Mouse (Mus musculus): ENCODE data around the gene Peli3.
"Not testable (repeated sequence)": the region's sequence is repeated elsewhere in the genome, so short reads cannot be mapped to it uniquely, and the experiment has no call there.

Gene Peli3

GRCm38 (mm10) chr19:4942551-4943252, at the start of gene Peli3:
Gene Peli3, minus strand, starts transcription at chr19:4943127.
- DNase-seq (ENCODE audit: low spot score), result peak; percentile 82

GRCm38 (mm10) chr19:4992371-4992770, 49.4 kb upstream of the Peli3 start:
- DNase-seq (ENCODE audit: low spot score), result no peak

GRCm38 (mm10) chr19:4990716-4991115, 47.8 kb upstream of the Peli3 start:
- DNase-seq (ENCODE audit: low spot score), result no peak

GRCm38 (mm10) chr19:4990256-4990625, 47.3 kb upstream of the Peli3 start, which contains the start of gene Npas4:
Gene Npas4, minus strand, starts transcription at chr19:4990316.
- DNase-seq (ENCODE audit: low spot score), result no peak

DNA sequence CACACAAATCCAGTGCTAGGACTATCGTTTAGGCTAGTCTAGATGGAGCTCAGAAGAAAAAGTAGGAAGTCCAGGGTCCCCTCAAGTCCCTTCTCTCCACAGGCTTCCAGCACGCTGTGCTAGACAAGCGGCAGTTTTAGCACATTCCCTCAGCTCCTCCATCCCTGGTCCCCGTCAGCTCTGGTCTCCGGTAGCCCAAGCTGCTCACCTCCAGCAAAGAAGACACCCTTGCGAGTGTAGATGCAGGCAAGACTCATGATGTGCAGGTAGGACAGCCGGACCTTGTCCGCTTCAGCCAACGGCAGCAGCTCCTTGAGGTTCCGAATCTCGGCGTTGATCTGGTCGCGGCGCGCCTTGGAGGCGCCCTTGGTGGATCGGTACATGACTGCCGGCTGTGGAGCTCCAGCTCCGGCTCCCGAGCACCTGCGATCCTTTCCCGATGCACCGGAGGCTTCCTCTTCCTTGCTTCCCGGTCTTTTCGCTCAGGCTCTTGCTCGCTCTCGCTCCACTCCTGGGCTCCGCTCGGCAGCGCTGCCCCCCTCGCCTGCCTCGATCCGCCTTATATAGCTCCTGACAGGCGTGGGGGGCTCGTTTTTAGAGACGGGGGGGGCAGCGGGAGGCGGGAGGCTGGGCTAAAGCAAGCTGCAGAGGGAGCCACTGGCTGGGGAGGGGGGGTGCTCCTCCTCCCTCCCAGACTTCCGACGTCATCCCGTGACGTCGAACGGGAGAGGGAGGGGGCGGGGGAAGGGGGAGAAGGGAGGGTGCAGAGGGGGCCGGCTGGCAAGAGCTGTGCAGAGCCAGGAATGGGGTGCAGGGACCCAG, 46.7 kb upstream of the Peli3 start:
- DNase-seq (ENCODE audit: low spot score), result no peak

GRCm38 (mm10) chr19:4989013-4989412, 46.1 kb upstream of the Peli3 start:
- peak; percentile 85 for DNase-seq (ENCODE audit: low spot score)

DNA sequence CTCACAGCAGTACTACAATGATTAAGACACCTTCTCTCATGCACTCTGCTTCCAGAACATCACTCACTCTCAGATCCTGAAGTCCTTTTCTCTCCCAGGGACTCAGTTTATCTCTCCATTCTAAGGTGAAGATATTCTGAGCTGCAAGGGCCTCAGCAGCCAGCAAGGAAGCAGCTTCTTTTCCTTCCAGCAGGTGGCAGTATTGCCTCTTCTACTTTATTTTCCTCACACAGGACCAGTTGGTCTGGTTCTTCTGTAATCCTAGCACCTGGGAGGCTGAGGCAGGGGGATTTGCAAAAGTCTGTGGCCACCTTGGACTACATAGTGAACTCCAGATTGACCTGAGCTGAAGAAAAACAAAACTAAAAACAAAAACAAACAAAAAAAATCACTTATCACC, 38.8 kb upstream of the Peli3 start:
- DNase-seq (ENCODE audit: low spot score), result no peak

GRCm38 (mm10) chr19:4968236-4968635, 25.3 kb upstream of the Peli3 start:
- DNase-seq (ENCODE audit: low spot score), result no peak

DNA sequence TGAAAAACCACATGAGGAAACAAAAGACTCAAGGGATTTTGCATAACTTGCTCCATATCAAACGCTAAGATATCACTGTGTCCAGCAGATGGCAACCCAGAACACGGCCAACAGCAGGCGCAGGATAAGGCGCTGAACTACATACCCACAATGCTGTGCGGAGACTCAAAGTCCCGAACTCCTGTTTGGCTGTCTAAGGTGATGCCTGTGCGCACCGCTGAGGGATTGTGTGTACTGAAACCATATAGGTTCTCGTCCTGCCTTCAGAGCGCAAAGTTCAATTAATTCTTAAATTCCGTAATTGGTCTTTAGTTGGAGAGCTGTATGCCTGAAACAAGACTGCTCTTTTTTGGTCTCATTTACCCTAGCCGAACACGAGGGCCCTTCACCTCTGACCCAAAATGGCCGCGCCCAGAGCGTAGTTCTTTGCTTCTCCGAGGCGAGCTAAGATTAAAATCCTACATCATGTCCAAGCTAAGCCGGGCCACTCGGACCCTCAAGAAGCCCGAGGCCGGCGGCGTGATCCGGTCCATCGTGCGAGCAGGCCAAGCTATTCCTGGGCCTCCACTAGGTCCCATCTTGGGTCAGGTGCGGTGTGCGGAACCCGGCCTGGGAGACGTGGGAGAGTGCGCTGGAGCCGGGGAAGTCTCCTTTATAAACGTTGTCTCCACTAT, 19.1 kb upstream of the Peli3 start, which contains the start of gene Mrpl11:
TSS of gene Mrpl11 (plus strand) at position 220 of the 674 bp plus-strand sequence.
- DNase-seq (ENCODE audit: low spot score), result peak; percentile 89

- DNase-seq (ENCODE audit: low spot score), result not testable (repeated sequence)
Measured at GRCm38 (mm10) chr19:4948641-4949040, 5.7 kb upstream of the Peli3 start.

DNA sequence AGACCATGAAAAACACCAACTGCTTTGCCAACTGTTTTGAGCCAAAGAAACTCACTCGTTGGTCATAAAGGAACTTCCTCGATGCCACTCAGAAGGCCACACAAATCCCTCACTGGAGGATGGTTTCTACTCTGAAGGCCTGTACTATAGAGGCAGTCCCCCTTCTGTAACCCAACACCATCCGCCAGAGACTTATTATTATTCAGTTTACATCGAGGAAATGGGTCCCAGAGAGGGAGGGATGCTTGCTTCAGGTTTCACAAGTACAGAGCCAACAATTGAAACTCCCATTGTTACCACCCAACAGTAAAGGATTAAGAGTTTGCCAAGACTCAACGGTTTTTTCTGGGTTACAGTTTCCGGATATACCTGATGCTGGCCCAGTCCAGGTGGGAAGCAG, 2.6 kb upstream of the Peli3 start:
- no peak for DNase-seq (ENCODE audit: low spot score)

DNA sequence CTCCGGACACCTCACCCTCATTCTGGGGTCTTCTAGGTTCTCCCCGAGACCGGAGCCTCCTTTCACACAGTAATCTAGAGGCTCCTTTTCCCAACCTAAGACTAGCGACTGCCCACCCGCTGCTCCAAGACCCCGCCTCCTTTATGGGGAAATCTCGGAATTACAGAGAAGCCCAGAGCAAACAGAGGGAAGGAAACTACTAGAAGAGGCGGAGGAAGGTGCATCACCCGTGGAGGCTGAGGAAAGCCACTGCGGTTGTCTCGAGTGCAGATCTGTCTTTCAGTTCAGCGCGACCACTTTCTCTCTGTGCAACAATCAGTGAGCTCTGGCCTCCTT, 294 bp upstream of the Peli3 start:
- DNase-seq (ENCODE audit: low spot score), result no peak

GRCm38 (mm10) chr19:4937444-4938310, 5.2 kb downstream of the Peli3 start:
- DNase-seq (ENCODE audit: low spot score), result no peak

GRCm38 (mm10) chr19:4936896-4937295, 6.0 kb downstream of the Peli3 start:
- DNase-seq (ENCODE audit: low spot score), result no peak

- no peak for DNase-seq (ENCODE audit: low spot score)
Measured at GRCm38 (mm10) chr19:4928781-4929180, 14.1 kb downstream of the Peli3 start.

DNA sequence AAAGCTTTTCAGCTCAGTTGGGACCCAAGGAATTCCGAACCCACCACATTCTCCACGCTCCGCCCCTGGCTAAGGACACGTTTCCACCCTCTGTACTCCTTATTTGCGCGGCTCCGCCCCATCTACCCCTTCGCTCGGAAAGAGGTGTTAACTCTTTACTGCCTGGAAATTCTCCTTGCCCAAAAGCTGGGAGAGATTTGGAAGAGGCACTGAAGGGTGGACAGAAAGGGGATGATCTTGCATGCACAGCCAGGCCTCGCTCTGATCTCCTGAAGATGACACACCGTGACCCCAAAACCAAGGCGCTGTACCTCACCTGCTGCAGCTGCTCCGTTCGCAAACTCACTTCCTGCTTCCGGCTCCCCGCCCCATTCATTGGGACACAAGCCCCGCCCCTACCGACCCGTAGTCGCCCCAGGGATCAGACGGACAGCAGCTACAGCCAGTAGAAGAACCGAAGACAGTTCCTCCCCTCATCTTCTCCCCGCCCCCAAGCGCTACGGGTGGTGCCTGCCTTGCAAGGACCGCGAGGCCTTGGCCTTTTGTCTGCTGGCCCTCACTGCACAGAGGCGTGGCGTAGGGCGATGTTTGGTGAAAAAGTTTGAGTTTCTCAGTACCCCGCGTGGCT, 14.9 kb downstream of the Peli3 start, which contains the start of gene Dpp3:
TSS of gene Dpp3 (minus strand) at position 384 of the 628 bp plus-strand sequence.
- peak; percentile 98 for DNase-seq (ENCODE audit: low spot score)

DNA sequence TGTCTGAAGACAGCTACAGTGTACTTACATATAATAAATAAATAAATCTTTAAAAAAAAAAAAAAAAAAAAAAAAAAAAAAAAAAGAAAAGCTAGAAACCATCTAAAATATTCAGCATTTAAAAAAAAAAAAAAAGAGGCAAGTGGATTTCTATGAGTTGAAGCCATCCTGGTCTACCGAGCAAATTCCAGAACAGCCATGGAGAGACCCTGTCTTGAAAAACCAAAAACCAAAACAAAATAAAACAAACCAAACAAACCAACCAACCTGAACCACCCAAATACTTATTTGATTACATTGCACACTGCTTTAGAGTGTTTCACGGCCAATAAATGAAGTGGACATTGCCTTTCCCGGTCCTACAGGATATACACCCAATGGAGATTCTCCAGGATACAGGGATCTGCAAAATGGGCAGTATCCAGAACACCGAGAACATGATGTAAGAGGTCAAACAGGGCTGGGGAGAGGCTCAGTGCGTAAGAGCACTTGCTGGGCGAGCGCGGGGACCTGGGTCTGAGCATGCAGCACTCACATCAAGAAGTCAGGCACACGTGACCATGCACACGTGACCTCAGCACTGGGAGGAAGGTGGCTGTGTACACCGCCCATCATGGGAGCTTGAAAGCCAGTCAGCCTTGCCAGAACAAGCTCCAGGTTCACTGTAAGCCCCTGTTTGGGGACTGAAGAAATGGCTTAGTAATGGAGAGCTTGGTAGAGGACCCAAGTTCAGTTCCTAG, 17.6 kb downstream of the Peli3 start:
- DNase-seq (ENCODE audit: low spot score), result no peak

GRCm38 (mm10) chr19:4919652-4920051, 23.3 kb downstream of the Peli3 start:
- no peak for DNase-seq (ENCODE audit: low spot score)

DNA sequence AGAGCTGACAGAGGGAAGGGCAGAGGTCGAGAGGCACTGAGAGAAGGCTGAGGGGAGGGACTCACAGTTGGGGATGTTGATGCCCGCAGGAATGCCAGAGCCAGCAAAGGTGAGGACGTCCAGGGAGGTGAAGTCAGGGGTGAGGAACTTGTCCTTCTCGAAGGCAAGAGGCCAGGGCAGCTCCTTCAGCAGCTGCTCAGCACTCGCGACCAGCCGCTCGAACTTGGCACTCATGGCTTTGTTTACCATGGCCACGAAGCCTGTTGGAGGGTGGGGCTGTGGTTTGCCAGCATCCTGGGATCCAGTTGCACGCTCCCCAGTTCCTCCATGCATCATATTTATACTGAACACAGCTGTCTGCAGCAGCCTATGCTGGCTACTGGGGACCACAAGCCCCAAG, 26.1 kb downstream of the Peli3 start:
- DNase-seq (ENCODE audit: low spot score), result no peak

- no peak for DNase-seq (ENCODE audit: low spot score)
Measured at GRCm38 (mm10) chr19:4915924-4916603, 26.9 kb downstream of the Peli3 start.

All from testis, postnatal 14 days (tissue).